ENCODE assay signal across 8 mouse cellular contexts in genomic region chr14:27031142-27031541, GRCm38 (mm10). TPM values are rescaled to one million over a fixed set of nuclear protein-coding genes. Genes with fewer than 3 reads are reported as not detected.
A peak's percentile ranks its signal among the peaks of the same experiment; 100 is the strongest.
DNase-seq lines count a peak whose midpoint lies in the region; ATAC-seq lines count a peak whose summit lies in the region.

No protein-coding gene starts in this region.

- 13% methylated on average over 4 of the region's 4 CpGs for WGBS in kidney, embryonic 15.5 days
- 15% methylated on average over 4 of the region's 4 CpGs for WGBS in embryonic facial prominence, embryonic 11.5 days

- no peaks in the 10 kb centered on the region for H3K9me3 ChIP-seq in kidney, embryonic 15.5 days (replicated peaks)
- no peaks in the 10 kb centered on the region for H3K9me3 ChIP-seq in embryonic facial prominence, embryonic 11.5 days (replicated peaks; ENCODE audit: control insufficient read depth, low read length)

- H3K27me3 ChIP-seq in kidney, embryonic 15.5 days = no peaks in the 10 kb centered on the region
- no peaks in the 10 kb centered on the region for H3K27me3 ChIP-seq in embryonic facial prominence, embryonic 11.5 days (ENCODE audit: control insufficient read depth, insufficient read depth, low read length)

- no peak overlapping the region for H3K4me2 ChIP-seq in kidney, embryonic 15.5 days
- no peak overlapping the region for H3K4me2 ChIP-seq in embryonic facial prominence, embryonic 11.5 days (ENCODE audit: low read depth, low read length)

- H3K36me3 ChIP-seq in kidney, embryonic 15.5 days = no peaks in the 10 kb centered on the region
- H3K36me3 ChIP-seq in embryonic facial prominence, embryonic 11.5 days (replicated peaks; ENCODE audit: control insufficient read depth, insufficient read depth, low read depth, low read length) = no peaks in the 10 kb centered on the region

- intact Hi-C loops in heart, postnatal 36 days (cut with DNase I) = loop anchor here (1.0 to 10.0 kb wide), 2 partner anchors 65 to 546 kb away; no protein-coding TSS in a partner anchor

- no peak for ATAC-seq in kidney, embryonic 15.5 days (replicated peaks; ENCODE audit: low FRiP score)
- ATAC-seq in embryonic facial prominence, embryonic 11.5 days (replicated peaks; ENCODE audit: insufficient number of reproducible peaks, low FRiP score, low TSS enrichment, low read depth) = peak; percentile 63; the same call in 1 of the 2 replicates

- DNase-seq in kidney, adult 11 months = peak; percentile 62
- peak; percentile 65 for DNase-seq in adrenal gland, adult 2 months
- DNase-seq in embryonic facial prominence, embryonic 11.5 days (ENCODE audit: low spot score) = peak; percentile 86
- peak; percentile 78 to 92 for DNase-seq in heart, postnatal 36 days
- DNase-seq in liver = peak; percentile 72
- peak; percentile 69 for DNase-seq in ovary, postnatal 36 days (ENCODE audit: low spot score)
- DNase-seq in thymus, postnatal 4 days = peak; percentile 89

- H3K27ac ChIP-seq in kidney, embryonic 15.5 days = no peak overlapping the region
- H3K27ac ChIP-seq in embryonic facial prominence, embryonic 11.5 days (replicated peaks; ENCODE audit: low read depth, low read length) = no peak overlapping the region

- no peak overlapping the region for H3K9ac ChIP-seq in kidney, embryonic 15.5 days
- H3K9ac ChIP-seq in embryonic facial prominence, embryonic 11.5 days (replicated peaks; ENCODE audit: low read length) = no peak overlapping the region

- no peak overlapping the region for H3K4me3 ChIP-seq in kidney, embryonic 15.5 days (replicated peaks)
- H3K4me3 ChIP-seq in embryonic facial prominence, embryonic 11.5 days (ENCODE audit: low read depth, low read length) = no peak overlapping the region

- H3K4me1 ChIP-seq in kidney, embryonic 15.5 days = no peaks in the 10 kb centered on the region; the same call in 1 of the 2 replicates
- H3K4me1 ChIP-seq in embryonic facial prominence, embryonic 11.5 days (ENCODE audit: control insufficient read depth, insufficient read depth, low read length) = no peaks in the 10 kb centered on the region

RNA-seq across cellular contexts. Expression of gene Il17rd, which starts 7.6 kb away (rescaled TPM):
- 5.9 and 6.2 TPM in 2 replicates for polyA plus RNA-seq in kidney, embryonic 15.5 days (2015; fragmentation: Nextera tagmentation; extraction: Ambion mirVana)
- total RNA-seq in adrenal gland, adult 2 months (2021) = 1 to 10 TPM; 2.0 to 3.4 TPM
- 1.2 and 1.3 TPM in 2 replicates for polyA plus RNA-seq in adrenal gland, adult 2 months (2012; rRNA removed)
- polyA plus RNA-seq in embryonic facial prominence, embryonic 11.5 days (2014; fragmentation: Nextera tagmentation; extraction: Ambion mirVana) = 6.7 and 6.9 TPM in 2 replicates
- 1 to 10 TPM; 4.8 to 5.1 TPM for total RNA-seq in heart, postnatal 36 days (2021)

RNA-seq across cellular contexts. Expression of gene Hesx1, which starts 36.9 kb away (rescaled TPM):
- 1.1 and 1.4 TPM in 2 replicates for polyA plus RNA-seq in kidney, embryonic 15.5 days (2015; fragmentation: Nextera tagmentation; extraction: Ambion mirVana)
- total RNA-seq in adrenal gland, adult 2 months (2021) = not detected
- polyA plus RNA-seq in adrenal gland, adult 2 months (2012; rRNA removed) = not detected in 2 replicates
- 1.4 and 3.4 TPM in 2 replicates for polyA plus RNA-seq in embryonic facial prominence, embryonic 11.5 days (2014; fragmentation: Nextera tagmentation; extraction: Ambion mirVana)
- total RNA-seq in heart, postnatal 36 days (2021) = not detected
